Mouse (Mus musculus): ENCODE results near the gene Clca1. TPM values are rescaled to one million over a fixed set of nuclear protein-coding genes. Genes with fewer than 3 reads are reported as not detected.

Clca1 gene
- total and polyA plus RNA-seq, 2 experiments from 2014 or later: not detected

GRCm38 (mm10) chr3:145038813-145039212 lies 6.2 kb upstream of the Clca1 start:
- DNase-seq (ENCODE audit: low spot score) (no peak), ATAC-seq (no peak)
- Histone ChIP-seq H3K4me3 (ENCODE audit: low read length) (no peak overlapping the region), H3K36me3 (ENCODE audit: insufficient read depth, low read length) (no peaks in the 10 kb centered on the region), H3K27ac (no peak overlapping the region), H3K4me1 (ENCODE audit: insufficient read depth, low read length) (no peaks in the 10 kb centered on the region), H3K9ac (replicated peaks; ENCODE audit: low read length) (no peak overlapping the region), H3K27me3 (ENCODE audit: insufficient read depth, low read length) (no peaks in the 10 kb centered on the region), H3K9me3 (ENCODE audit: low read length) (no peaks in the 10 kb centered on the region), H3K4me2 (ENCODE audit: low read depth, low read length) (no peak overlapping the region)
- 73% methylated on average over 3 of the region's 3 CpGs for WGBS
- TF ChIP-seq CTCF (IDR thresholded peaks at IDR 0.05; ENCODE audit: low read depth): no peak

GRCm38 (mm10) chr3:145028036-145028435 lies 4.5 kb downstream of the Clca1 start:
- H3K4me3 ChIP-seq (ENCODE audit: low read length): no peak overlapping the region
- no peak overlapping the region for H3K4me2 ChIP-seq (ENCODE audit: low read depth, low read length)
- H3K9me3 ChIP-seq (ENCODE audit: low read length): no peaks in the 10 kb centered on the region
- H3K9ac ChIP-seq (replicated peaks; ENCODE audit: low read length): no peak overlapping the region
- H3K36me3 ChIP-seq (ENCODE audit: insufficient read depth, low read length): no peaks in the 10 kb centered on the region
- H3K4me1 ChIP-seq (ENCODE audit: insufficient read depth, low read length): no peaks in the 10 kb centered on the region
- DNase-seq (ENCODE audit: low spot score) (no peak), ATAC-seq (no peak)
- H3K27me3 ChIP-seq (ENCODE audit: insufficient read depth, low read length): no peaks in the 10 kb centered on the region
- 72% methylated on average over 3 of the region's 3 CpGs for WGBS
- H3K27ac ChIP-seq: no peak overlapping the region
- TF ChIP-seq CTCF (IDR thresholded peaks at IDR 0.05; ENCODE audit: low read depth): no peak

- H3K9me3 ChIP-seq (ENCODE audit: low read length): no peaks in the 10 kb centered on the region
- H3K4me2 ChIP-seq (ENCODE audit: low read depth, low read length): no peak overlapping the region
- no peak overlapping the region for H3K9ac ChIP-seq (replicated peaks; ENCODE audit: low read length)
- 28% methylated on average over 3 of the region's 3 CpGs for WGBS
- no peak overlapping the region for H3K4me3 ChIP-seq (ENCODE audit: low read length)
- H3K27ac ChIP-seq: no peak overlapping the region
- H3K27me3 ChIP-seq (ENCODE audit: insufficient read depth, low read length): no peaks in the 10 kb centered on the region
- no peak for ATAC-seq
- no peaks in the 10 kb centered on the region for H3K36me3 ChIP-seq (ENCODE audit: insufficient read depth, low read length)
- TF ChIP-seq CTCF (IDR thresholded peaks at IDR 0.05; ENCODE audit: low read depth): peak; percentile 86
- DNase-seq (ENCODE audit: low spot score): peak; percentile 53
- no peaks in the 10 kb centered on the region for H3K4me1 ChIP-seq (ENCODE audit: insufficient read depth, low read length)
Measured at GRCm38 (mm10) chr3:145026750-145027149, 5.8 kb downstream of the Clca1 start.

- Histone ChIP-seq H3K27ac (no peak overlapping the region), H3K4me2 (ENCODE audit: low read depth, low read length) (no peak overlapping the region), H3K4me3 (ENCODE audit: low read length) (no peak overlapping the region), H3K27me3 (ENCODE audit: insufficient read depth, low read length) (no peaks in the 10 kb centered on the region), H3K36me3 (ENCODE audit: insufficient read depth, low read length) (no peaks in the 10 kb centered on the region), H3K4me1 (ENCODE audit: insufficient read depth, low read length) (no peaks in the 10 kb centered on the region), H3K9ac (replicated peaks; ENCODE audit: low read length) (no peak overlapping the region), H3K9me3 (ENCODE audit: low read length) (no peaks in the 10 kb centered on the region)
- WGBS: 51% methylated on average over 3 of the region's 3 CpGs
- ATAC-seq (no peak), DNase-seq (ENCODE audit: low spot score) (no peak)
- no peak for TF ChIP-seq CTCF (IDR thresholded peaks at IDR 0.05; ENCODE audit: low read depth)
Measured at GRCm38 (mm10) chr3:145017807-145018206, 14.8 kb downstream of the Clca1 start.

GRCm38 (mm10) chr3:145004422-145004821 lies 28.2 kb downstream of the Clca1 start:
- no peak overlapping the region for H3K27ac ChIP-seq
- ATAC-seq (no peak), DNase-seq (ENCODE audit: low spot score) (peak; percentile 12)
- H3K4me1 ChIP-seq (ENCODE audit: insufficient read depth, low read length): no peaks in the 10 kb centered on the region
- H3K4me2 ChIP-seq (ENCODE audit: low read depth, low read length): no peak overlapping the region
- WGBS: 33% methylated on average over 5 of the region's 5 CpGs
- no peak overlapping the region for H3K9ac ChIP-seq (replicated peaks; ENCODE audit: low read length)
- H3K36me3 ChIP-seq (ENCODE audit: insufficient read depth, low read length): no peaks in the 10 kb centered on the region
- no peak overlapping the region for H3K4me3 ChIP-seq (ENCODE audit: low read length)
- no peaks in the 10 kb centered on the region for H3K27me3 ChIP-seq (ENCODE audit: insufficient read depth, low read length)
- H3K9me3 ChIP-seq (ENCODE audit: low read length): no peaks in the 10 kb centered on the region
- TF ChIP-seq CTCF (IDR thresholded peaks at IDR 0.05; ENCODE audit: low read depth): peak; percentile 47

- Histone ChIP-seq H3K27me3 (ENCODE audit: insufficient read depth, low read length) (no peaks in the 10 kb centered on the region), H3K36me3 (ENCODE audit: insufficient read depth, low read length) (no peaks in the 10 kb centered on the region), H3K4me1 (ENCODE audit: insufficient read depth, low read length) (no peaks in the 10 kb centered on the region), H3K27ac (no peak overlapping the region), H3K4me2 (ENCODE audit: low read depth, low read length) (no peak overlapping the region), H3K9ac (replicated peaks; ENCODE audit: low read length) (no peak overlapping the region), H3K4me3 (ENCODE audit: low read length) (no peak overlapping the region), H3K9me3 (ENCODE audit: low read length) (no peaks in the 10 kb centered on the region)
- no peak for TF ChIP-seq CTCF (IDR thresholded peaks at IDR 0.05; ENCODE audit: low read depth)
- ATAC-seq (no peak), DNase-seq (ENCODE audit: low spot score) (no peak)
- WGBS: 85% methylated on average over 1 of the region's 1 CpGs
Measured at GRCm38 (mm10) chr3:145000912-145001311, 31.7 kb downstream of the Clca1 start.

- ATAC-seq: no peak
- no peaks in the 10 kb centered on the region for H3K27me3 ChIP-seq (ENCODE audit: insufficient read depth, low read length)
- no peaks in the 10 kb centered on the region for H3K4me1 ChIP-seq (ENCODE audit: insufficient read depth, low read length)
- 88% methylated on average over 5 of the region's 5 CpGs for WGBS
- H3K9me3 ChIP-seq (ENCODE audit: low read length): no peaks in the 10 kb centered on the region
- DNase-seq (ENCODE audit: low spot score): no peak
- no peak overlapping the region for H3K4me3 ChIP-seq (ENCODE audit: low read length)
- H3K9ac ChIP-seq (replicated peaks; ENCODE audit: low read length): no peak overlapping the region
- no peak overlapping the region for H3K4me2 ChIP-seq (ENCODE audit: low read depth, low read length)
- TF ChIP-seq CTCF (IDR thresholded peaks at IDR 0.05; ENCODE audit: low read depth): no peak
- no peak overlapping the region for H3K27ac ChIP-seq
- H3K36me3 ChIP-seq (ENCODE audit: insufficient read depth, low read length): no peaks in the 10 kb centered on the region
Measured at GRCm38 (mm10) chr3:144993055-144993454, 39.5 kb downstream of the Clca1 start.

Measured in hindbrain, postnatal 0 days (tissue).